Mouse (Mus musculus): Measurements from ENCODE around the gene Fsd1. TPM values are rescaled to one million over a fixed set of nuclear protein-coding genes. Genes with fewer than 3 reads are reported as not detected.

Gene Fsd1
- total and polyA plus RNA-seq, 3 experiments = not detected

- DNase-seq (ENCODE audit: low read depth, low spot score) = no peak
- H3K79me2 ChIP-seq (ENCODE audit: control insufficient read depth, insufficient read depth, low read length, poor library complexity) = no peaks in the 10 kb centered on the region
- H3K9ac ChIP-seq (ENCODE audit: control insufficient read depth, low read depth, low read length, poor library complexity, severe bottlenecking) = no peak overlapping the region
- no peaks in the 10 kb centered on the region for H3K4me1 ChIP-seq (ENCODE audit: control insufficient read depth in 1 of 2, insufficient read depth in 2 of 2, low read length in 2 of 2)
- no peak overlapping the region for H3K27ac ChIP-seq (ENCODE audit: control insufficient read depth, low read depth, low read length)
- TF ChIP-seq MXI1 (IDR thresholded peaks at IDR 0.05; ENCODE audit: low read depth, low read length) = no peak
- TF ChIP-seq ETS1 (IDR thresholded peaks at IDR 0.05; ENCODE audit: low read depth, low read length) = no peak
- TF ChIP-seq JUND (IDR thresholded peaks at IDR 0.05; ENCODE audit: low read depth, low read length) = no peak
- TF ChIP-seq EP300 (IDR thresholded peaks at IDR 0.05; ENCODE audit: low read depth in 1 of 2, low read length in 2 of 2) = no peak
- TF ChIP-seq CTCF (IDR thresholded peaks at IDR 0.05 in 2 of 3, conservative IDR thresholded peaks at IDR 0.05 in 1 of 3; ENCODE audit: control insufficient read depth in 1 of 3, insufficient read depth in 1 of 3, low read depth in 2 of 3, low read length in 3 of 3, poor library complexity in 1 of 3, severe bottlenecking in 1 of 3) = no peak
- no peak for TF ChIP-seq ZC3H11A (IDR thresholded peaks at IDR 0.05; ENCODE audit: low read depth, low read length)
- no peak for TF ChIP-seq CHD1 (IDR thresholded peaks at IDR 0.05; ENCODE audit: low read depth, low read length)
- TF ChIP-seq MEF2A (IDR thresholded peaks at IDR 0.05; ENCODE audit: extremely low read depth, insufficient replicate concordance, low read depth, low read length, poor library complexity, severe bottlenecking) = no peak
- TF ChIP-seq GABPA (IDR thresholded peaks at IDR 0.05; ENCODE audit: low read depth, low read length) = no peak
- no peak for TF ChIP-seq BHLHE40 (IDR thresholded peaks at IDR 0.05; ENCODE audit: borderline replicate concordance, low read depth, low read length)
- no peak for TF ChIP-seq ZMIZ1 (IDR thresholded peaks at IDR 0.05; ENCODE audit: low read depth, low read length)
- no peak for TF ChIP-seq MYC (IDR thresholded peaks at IDR 0.05; ENCODE audit: low read depth, low read length)
- no peak for TF ChIP-seq GATA1 (IDR thresholded peaks at IDR 0.05; ENCODE audit: low read depth, low read length)
- TF ChIP-seq SIN3A (IDR thresholded peaks at IDR 0.05; ENCODE audit: low read length) = no peak
- TF ChIP-seq NRF1 (IDR thresholded peaks at IDR 0.05; ENCODE audit: insufficient read depth, low read depth, low read length, poor library complexity, severe bottlenecking) = no peak
- peaks cover 0 to 3% of the 10 kb centered on the region in 2 experiments; a peak in 2 of 4 replicates for H3K36me3 ChIP-seq (ENCODE audit: control insufficient read depth in 1 of 2, insufficient read depth in 2 of 2, low read length in 2 of 2)
- H3K9me3 ChIP-seq (replicated peaks; ENCODE audit: insufficient read depth, low read length) = no peaks in the 10 kb centered on the region
- H3K4me3 ChIP-seq (ENCODE audit: control insufficient read depth in 1 of 2, insufficient read depth in 1 of 2, low read depth in 2 of 2, low read length in 2 of 2) = no peak overlapping the region
- no peaks in the 10 kb centered on the region for H3K27me3 ChIP-seq (ENCODE audit: control insufficient read depth in 1 of 2, insufficient read depth in 2 of 2, low read length in 2 of 2)
These were observed 31.5 kb downstream of the Fsd1 start for GRCm38 (mm10) chr17:56017848-56018247.

GRCm38 (mm10) chr17:56018347-56019131, 32.2 kb downstream of the Fsd1 start:
- Histone ChIP-seq H3K27me3 (ENCODE audit: control insufficient read depth in 1 of 2, insufficient read depth in 2 of 2, low read length in 2 of 2) (no peaks in the 10 kb centered on the region), H3K36me3 (ENCODE audit: control insufficient read depth in 1 of 2, insufficient read depth in 2 of 2, low read length in 2 of 2) (peaks cover 0 to 3% of the 10 kb centered on the region in 2 experiments; a peak in 2 of 4 replicates)

More at GRCm38 (mm10) chr17:56018347-56019131, 32.2 kb downstream of the Fsd1 start:
- H3K4me1 ChIP-seq (ENCODE audit: control insufficient read depth in 1 of 2, insufficient read depth in 2 of 2, low read length in 2 of 2) = no peaks in the 10 kb centered on the region
- no peaks in the 10 kb centered on the region for H3K9me3 ChIP-seq (replicated peaks; ENCODE audit: insufficient read depth, low read length)
- no peak overlapping the region for H3K27ac ChIP-seq (ENCODE audit: control insufficient read depth, low read depth, low read length)
- no peak overlapping the region for H3K4me3 ChIP-seq (ENCODE audit: control insufficient read depth in 1 of 2, insufficient read depth in 1 of 2, low read depth in 2 of 2, low read length in 2 of 2)
- no peak for DNase-seq (ENCODE audit: low read depth, low spot score)
- TF ChIP-seq NELFE (IDR thresholded peaks at IDR 0.05; ENCODE audit: low read depth, low read length) = no peak
- peak in 2 of 3 experiments; percentile 30 to 39; a peak in 4 of 6 replicates for TF ChIP-seq CTCF (IDR thresholded peaks at IDR 0.05 in 2 of 3, conservative IDR thresholded peaks at IDR 0.05 in 1 of 3; ENCODE audit: control insufficient read depth in 1 of 3, insufficient read depth in 1 of 3, low read depth in 2 of 3, low read length in 3 of 3, poor library complexity in 1 of 3, severe bottlenecking in 1 of 3)
- TF ChIP-seq SMC3 (IDR thresholded peaks at IDR 0.05; ENCODE audit: low read depth, low read length) = peak; percentile 23; the same call in 1 of the 2 replicates
- no peak for TF ChIP-seq EP300 (IDR thresholded peaks at IDR 0.05; ENCODE audit: low read depth in 1 of 2, low read length in 2 of 2)
- TF ChIP-seq CHD1 (IDR thresholded peaks at IDR 0.05; ENCODE audit: low read depth, low read length) = no peak
- TF ChIP-seq HCFC1 (IDR thresholded peaks at IDR 0.05; ENCODE audit: low read depth, low read length) = no peak
- no peak for TF ChIP-seq USF1 (IDR thresholded peaks at IDR 0.05; ENCODE audit: low read depth, low read length)
- H3K79me2 ChIP-seq (ENCODE audit: control insufficient read depth, insufficient read depth, low read length, poor library complexity) = peaks cover 1% of the 10 kb centered on the region; the same call in 1 of the 2 replicates
- H3K9ac ChIP-seq (ENCODE audit: control insufficient read depth, low read depth, low read length, poor library complexity, severe bottlenecking) = no peak overlapping the region
